Mouse (Mus musculus): ENCODE results near the gene Slc6a20b.
"Not testable (repeated sequence)": the region's sequence is repeated elsewhere in the genome, so short reads cannot be mapped to it uniquely, and the experiment has no call there.

The Slc6a20b gene

GRCm38 (mm10) chr9:123632281-123632680, at the start of gene Slc6a20b:
Slc6a20b (minus strand) TSS chr9:123632565.
- DNase-seq (ENCODE audit: low read depth in 2 of 2, low spot score in 2 of 2): no peak

GRCm38 (mm10) chr9:123679198-123679597, 46.8 kb upstream of the Slc6a20b start:
- no peak for DNase-seq (ENCODE audit: low read depth in 2 of 2, low spot score in 2 of 2)

GRCm38 (mm10) chr9:123678327-123679105, 46.2 kb upstream of the Slc6a20b start, which contains the start of the genes Ccr9 and Slc6a20a:
Ccr9 (plus strand) TSS chr9:123678439.
Slc6a20a (minus strand) TSS chr9:123678885.
- peak in 1 of 2 experiments; percentile 9 for DNase-seq (ENCODE audit: low read depth in 2 of 2, low spot score in 2 of 2)

- DNase-seq (ENCODE audit: low read depth in 2 of 2, low spot score in 2 of 2): peak; percentile 32 to 61
These were observed 33.3 kb upstream of the Slc6a20b start for GRCm38 (mm10) chr9:123665645-123666044.

- not testable (repeated sequence) for DNase-seq (ENCODE audit: low read depth in 2 of 2, low spot score in 2 of 2)
These were observed 27.8 kb upstream of the Slc6a20b start for GRCm38 (mm10) chr9:123659986-123660676.

DNA sequence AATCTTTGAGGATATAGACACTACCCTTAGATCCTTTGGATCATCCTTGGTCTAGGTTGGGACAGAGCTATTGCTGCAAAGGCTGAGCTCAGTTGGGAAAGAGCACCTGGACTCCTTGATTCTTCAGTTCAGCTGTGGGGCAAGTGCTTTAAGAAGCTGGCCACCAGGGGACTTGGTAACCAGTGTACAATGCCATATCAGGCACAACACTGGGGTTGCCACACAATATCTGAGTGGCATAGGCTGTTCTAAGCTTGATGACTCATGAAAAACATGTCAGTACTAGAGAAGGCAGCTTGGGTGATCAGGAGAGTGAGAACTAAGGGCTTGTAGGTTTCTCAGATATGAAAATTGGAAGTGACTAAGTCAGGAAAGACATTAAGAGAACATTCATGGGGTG, 26.6 kb upstream of the Slc6a20b start:
- DNase-seq (ENCODE audit: low read depth in 2 of 2, low spot score in 2 of 2): no peak

- no peak for DNase-seq (ENCODE audit: low read depth in 2 of 2, low spot score in 2 of 2)
These were observed 25.1 kb upstream of the Slc6a20b start for GRCm38 (mm10) chr9:123657457-123657856.

DNA sequence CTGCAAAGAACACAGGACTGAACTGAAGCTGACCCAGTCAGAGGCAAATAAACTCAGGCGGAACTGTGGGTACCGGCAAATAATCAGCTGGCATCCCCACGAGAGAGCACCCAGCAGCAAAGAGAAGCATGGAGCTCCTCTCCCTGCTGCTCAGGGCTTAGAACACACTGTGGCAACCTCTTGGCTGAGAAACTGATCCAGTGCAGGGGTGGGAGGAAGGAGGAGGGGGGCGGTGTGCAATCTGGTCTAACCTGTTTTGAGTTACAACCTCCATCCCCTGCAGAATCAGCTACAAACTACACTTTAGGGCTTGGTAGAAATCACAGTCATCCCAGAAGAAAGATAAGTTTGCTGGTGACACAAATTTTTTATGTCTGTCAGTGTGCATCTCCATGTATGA, 19.0 kb upstream of the Slc6a20b start:
- no peak for DNase-seq (ENCODE audit: low read depth in 2 of 2, low spot score in 2 of 2)

GRCm38 (mm10) chr9:123649785-123650511, 17.6 kb upstream of the Slc6a20b start:
- DNase-seq (ENCODE audit: low read depth in 2 of 2, low spot score in 2 of 2): no peak

DNA sequence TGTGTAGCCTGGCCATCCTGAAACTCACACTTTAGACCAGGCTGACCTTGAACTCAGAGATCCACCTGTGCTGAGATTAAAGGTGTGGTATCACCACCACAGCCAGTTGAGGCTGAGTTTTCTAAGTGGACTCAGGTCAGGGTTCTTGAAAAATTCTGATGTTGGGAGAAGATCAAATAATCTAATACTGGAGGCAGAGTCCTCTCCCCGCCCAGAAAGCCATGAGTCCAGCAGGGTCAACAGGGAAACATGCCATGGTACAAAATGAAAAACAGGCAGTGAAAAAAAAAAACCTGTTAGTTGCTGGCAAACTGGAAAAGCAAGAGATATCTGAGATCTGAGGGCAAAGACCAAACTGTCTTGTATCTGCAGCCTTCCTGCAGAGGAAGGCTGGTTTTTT, 7.7 kb upstream of the Slc6a20b start:
- DNase-seq (ENCODE audit: low read depth in 2 of 2, low spot score in 2 of 2): no peak

DNA sequence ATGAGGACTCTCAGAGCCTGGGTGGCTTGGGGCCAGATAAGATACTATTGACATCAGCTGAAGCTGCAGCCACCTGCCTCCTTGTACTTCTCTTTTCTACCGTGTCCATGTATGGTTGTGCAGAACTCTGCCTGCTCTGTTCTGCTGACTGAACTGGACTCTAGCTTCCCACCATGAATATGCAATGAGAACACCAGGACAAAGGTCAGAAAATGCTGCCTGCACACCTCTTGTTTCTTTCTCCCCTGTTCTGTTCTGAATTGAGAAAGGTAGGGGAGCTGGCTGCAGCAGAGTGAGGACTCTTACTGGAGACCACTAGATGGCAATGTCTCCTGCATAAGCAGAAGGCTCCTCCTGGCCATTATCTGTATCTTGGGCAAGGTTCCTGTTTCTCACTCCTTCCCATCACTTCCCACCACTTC, 6.3 kb upstream of the Slc6a20b start:
- DNase-seq (ENCODE audit: low read depth in 2 of 2, low spot score in 2 of 2): no peak

DNA sequence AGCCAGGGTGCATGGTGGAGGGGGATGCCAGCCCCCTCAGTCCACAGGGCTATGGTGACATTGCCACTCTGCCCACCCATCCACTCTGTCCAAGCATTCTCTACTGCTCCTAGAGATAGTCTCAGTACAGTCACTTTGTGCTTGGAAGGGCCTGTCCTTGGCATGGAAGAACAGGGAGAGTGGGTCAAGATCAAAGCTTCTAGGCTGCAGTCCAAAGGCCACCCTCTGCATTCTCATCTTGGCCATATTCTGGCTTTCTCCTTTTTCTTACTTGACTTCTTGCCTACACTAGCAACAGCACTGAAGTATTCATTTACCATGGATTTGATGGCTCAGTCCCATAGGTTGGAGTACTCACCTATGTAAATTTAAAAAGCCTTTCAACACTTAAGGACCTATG, 5.9 kb upstream of the Slc6a20b start:
- no peak for DNase-seq (ENCODE audit: low read depth in 2 of 2, low spot score in 2 of 2)

- no peak for DNase-seq (ENCODE audit: low read depth in 2 of 2, low spot score in 2 of 2)
These were observed 4.4 kb upstream of the Slc6a20b start for GRCm38 (mm10) chr9:123636771-123637170.

- DNase-seq (ENCODE audit: low read depth in 2 of 2, low spot score in 2 of 2): no peak
These were observed 628 bp upstream of the Slc6a20b start for GRCm38 (mm10) chr9:123632993-123633392.

DNA sequence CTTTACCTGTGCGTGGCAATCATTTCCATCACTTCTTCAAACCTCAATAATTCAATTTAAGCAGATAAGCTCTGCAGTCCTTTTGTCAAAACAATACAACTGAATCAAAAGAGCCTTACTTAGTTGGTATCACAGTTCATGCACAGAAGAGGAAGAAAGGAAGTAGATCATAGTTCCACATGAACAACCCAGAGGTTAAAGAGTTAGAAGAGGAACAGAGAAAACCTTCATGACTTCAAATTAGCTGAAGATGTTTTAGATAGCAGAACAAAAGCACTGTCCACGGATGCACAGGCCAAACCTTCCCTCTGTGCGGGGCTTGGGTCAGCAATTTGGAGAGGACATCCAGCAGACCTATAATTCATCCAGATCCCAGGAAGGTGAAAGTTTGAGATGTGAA, 699 bp downstream of the Slc6a20b start:
- DNase-seq (ENCODE audit: low read depth in 2 of 2, low spot score in 2 of 2): no peak

- no peak for DNase-seq (ENCODE audit: low read depth in 2 of 2, low spot score in 2 of 2)
These were observed 6.5 kb downstream of the Slc6a20b start for GRCm38 (mm10) chr9:123625821-123626220.

DNA sequence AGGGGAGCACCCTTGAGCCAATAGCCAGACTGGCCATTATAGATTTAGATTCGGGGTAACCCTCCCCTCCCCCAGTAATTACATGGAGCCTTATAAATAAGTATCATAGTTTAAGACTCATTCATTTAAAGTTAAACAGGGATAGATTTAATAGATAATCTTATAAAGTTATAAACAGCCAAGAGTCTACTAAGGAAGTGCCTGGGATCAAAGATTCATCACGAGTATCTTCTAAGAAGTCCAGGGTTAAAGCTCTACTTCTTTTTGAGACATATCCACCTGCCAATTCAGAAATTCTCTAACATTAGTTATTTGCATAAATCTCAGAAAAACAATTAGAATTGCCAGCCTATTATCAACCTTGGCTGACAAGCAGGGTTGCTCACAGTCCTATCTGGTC, 7.6 kb downstream of the Slc6a20b start:
- DNase-seq (ENCODE audit: low read depth in 2 of 2, low spot score in 2 of 2): no peak

- no peak for DNase-seq (ENCODE audit: low read depth in 2 of 2, low spot score in 2 of 2)
These were observed 11.9 kb downstream of the Slc6a20b start for GRCm38 (mm10) chr9:123620311-123621098.

DNA sequence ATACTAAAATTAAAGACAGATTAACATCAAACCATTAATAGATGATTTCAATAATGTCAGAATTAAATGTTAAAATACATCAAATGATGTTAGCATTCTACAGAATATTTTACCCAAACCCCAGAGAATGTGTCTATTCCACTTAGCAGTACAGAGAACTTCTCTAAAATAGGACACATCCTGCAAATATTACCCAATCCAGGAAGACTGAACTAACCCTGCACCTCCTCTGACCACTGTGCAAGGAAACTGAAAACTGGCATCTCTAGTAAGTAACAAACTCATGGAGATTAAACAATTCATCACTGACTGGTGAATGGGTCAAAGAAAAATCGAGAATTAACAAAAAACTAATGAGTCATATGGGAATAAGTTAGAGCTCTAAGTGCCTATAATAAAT, 30.8 kb downstream of the Slc6a20b start:
- DNase-seq (ENCODE audit: low read depth in 2 of 2, low spot score in 2 of 2): no peak

DNA sequence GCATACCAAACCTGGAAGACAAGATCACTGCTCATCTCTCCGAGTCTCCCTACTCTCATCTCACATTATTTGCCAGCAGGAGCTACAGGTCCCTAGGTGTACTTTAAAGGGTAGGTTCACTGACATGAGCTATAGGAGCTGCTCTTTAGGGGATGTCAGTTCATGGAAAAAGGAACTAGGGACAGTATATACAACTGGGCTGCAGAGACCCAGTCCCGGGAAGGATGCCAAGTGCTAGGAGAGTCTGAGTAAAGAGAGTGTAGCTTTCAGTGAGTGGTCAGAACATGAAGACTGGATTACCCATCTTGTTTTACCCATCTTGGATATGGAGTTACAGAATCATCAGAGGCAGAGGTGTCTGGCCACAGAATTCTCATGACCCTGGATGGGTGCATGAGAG, 35.0 kb downstream of the Slc6a20b start:
- no peak for DNase-seq (ENCODE audit: low read depth in 2 of 2, low spot score in 2 of 2)

- no peak for DNase-seq (ENCODE audit: low read depth in 2 of 2, low spot score in 2 of 2)
These were observed 35.5 kb downstream of the Slc6a20b start for GRCm38 (mm10) chr9:123596910-123597309.
